Mouse (Mus musculus) v-Abl transformed pro-B cells (cell line): ENCODE measurements around the gene Cdr2l.
"Not testable (repeated sequence)": the region's sequence is repeated elsewhere in the genome, so short reads cannot be mapped to it uniquely, and the experiment has no call there.

Source experiments
- in situ Hi-C, 2 experiments: fragments of 400-800 bp; cut with MboI; formaldehyde crosslinking; loops; one replicate each; pipeline ENCODE4 v1.15.1; 2025; ENCODE audit not compliant: unreplicated experiment in 2 of 2

Cdr2l gene

DNA sequence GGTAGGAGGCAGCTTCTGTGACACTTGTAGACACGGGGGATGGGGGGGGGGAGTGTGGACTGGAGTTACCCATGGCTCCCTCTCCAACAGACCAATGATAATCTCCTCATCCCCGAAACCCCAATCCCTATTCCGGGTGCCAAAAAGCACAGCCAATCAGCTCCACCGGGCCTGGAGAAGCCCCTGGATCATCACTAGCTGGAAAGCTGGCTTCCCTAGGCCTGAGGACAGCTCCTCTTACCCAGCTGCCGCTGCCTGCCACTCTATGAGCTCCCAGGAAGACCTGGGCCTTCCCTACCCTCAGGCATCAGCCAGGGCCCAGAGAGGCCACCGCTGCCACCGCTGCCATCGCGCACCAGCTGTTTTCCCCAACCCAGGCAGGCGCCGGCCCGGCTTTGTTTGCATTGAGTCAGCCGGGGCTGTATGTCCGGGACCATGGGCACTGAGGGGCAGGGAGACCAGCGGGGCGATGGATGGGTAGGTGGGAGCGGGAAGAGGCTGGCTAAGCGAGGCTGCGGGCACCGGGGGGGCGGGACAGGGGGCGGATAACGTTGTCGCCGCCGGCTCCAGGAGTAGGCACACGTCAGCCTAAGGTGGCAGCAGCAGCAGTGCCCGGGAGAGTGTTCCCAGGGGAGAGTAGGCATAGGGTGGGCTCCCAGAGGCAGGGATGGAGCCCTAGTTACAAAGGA lies 14.9 kb upstream of the Cdr2l start:
- in situ Hi-C loops = loop anchor here (5.0 to 25.0 kb wide), 2 partner anchors 35 to 445 kb away; partner anchors contain the start of genes Mrpl58 (in 2 of the 2), Caskin2 (in 1 of the 2), Llgl2 (in 1 of the 2) and Tsen54 (in 1 of the 2)

DNA sequence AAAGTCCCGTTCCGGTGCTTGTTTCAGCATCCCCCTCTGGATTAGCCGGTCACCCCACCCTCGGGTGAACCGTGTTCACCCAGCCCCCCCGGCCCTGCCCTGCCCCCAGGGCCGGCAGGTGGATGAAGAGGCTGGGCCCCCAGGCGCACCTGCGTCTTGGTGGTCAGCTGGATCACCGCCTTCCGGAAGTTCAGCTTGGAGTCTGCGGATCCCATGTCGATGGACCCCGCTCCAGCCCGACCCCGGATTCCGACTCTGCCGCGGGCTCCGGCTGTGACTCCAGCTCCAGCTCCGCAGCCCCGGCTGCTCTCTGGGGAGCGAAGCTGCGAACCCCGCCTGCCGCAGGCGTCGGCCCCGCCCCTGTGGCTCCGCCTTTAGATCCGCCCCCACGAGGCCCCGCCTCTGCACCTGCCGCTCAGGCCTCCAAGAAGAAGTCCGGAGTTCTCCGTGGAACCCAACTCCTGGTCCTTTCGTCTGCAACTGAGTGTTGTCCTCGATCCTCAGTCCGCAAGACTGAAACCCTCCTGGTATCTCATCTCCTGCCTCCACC lies 14.2 kb upstream of the Cdr2l start, which contains the start of gene Hid1:
Gene Hid1, minus strand, starts transcription at position 362 of the 550 bp plus-strand sequence.
- in situ Hi-C loops = loop anchor here (5.0 to 25.0 kb wide), 2 partner anchors 35 to 445 kb away; partner anchors contain the start of genes Mrpl58 (in 2 of the 2), Caskin2 (in 1 of the 2), Llgl2 (in 1 of the 2) and Tsen54 (in 1 of the 2)

DNA sequence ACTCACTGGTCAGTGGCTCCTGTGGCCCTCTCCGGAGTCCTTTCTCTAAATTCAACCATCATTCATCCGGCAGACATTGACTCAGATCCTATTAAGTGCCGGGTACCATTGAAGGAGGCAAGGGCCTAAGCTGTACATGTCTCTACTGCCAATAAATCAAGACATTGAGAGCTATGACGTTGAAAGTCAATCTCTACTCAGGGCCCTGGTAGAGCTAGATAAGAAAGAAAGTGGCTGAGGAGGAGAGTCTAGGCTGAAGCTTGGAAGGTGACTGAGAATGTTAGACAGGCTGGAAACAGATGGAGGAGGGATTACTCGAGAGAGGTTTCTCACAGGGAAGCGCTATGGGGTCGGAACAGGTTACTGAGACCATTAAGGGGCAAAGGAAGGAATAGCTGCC lies 11.3 kb upstream of the Cdr2l start:
- in situ Hi-C loops = loop anchor here in 1 of 2 experiments (25.0 kb wide), 1 partner anchor 442 kb away; the partner anchor contains the start of genes Caskin2, Llgl2 and Tsen54

DNA sequence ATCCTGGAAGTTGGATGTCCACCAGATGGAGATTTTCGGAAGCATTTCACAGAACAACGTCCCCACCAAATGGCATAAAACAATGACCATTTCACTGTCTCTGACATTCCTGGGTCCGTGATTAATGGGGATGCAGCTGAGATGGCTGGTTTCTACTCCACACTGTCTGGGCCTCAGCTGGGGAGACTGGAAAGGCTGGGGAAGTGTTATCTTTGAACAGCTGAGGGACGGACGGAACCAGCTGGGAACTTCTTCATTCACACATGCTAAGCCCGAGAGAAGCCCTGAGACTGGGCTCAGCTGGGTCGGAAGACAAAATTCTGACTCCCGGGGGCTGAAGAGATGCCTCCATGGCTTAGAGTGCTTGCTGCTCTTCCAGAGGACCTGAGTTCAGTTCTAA lies 10.4 kb upstream of the Cdr2l start:
- in situ Hi-C loops = loop anchor here in 1 of 2 experiments (25.0 kb wide), 1 partner anchor 441 kb away; the partner anchor contains the start of genes Caskin2, Llgl2 and Tsen54

DNA sequence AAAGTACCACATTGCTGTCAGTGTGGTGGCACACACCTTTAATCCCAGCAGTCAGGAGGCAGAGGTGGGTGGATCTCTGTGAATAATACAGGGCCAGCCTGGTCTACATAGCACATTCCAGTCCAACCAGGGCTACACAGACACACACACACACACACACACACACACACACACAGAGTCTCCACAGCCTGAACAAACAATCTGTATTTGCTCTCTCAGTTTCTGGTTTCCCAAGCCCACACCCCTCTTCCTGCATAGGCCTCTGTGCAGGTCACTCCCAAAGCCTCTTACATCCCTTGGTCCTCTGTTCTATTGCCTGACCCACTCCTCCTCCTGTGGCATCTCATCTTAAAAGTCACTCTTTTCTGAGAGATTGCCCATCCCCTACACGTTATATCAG lies 9.7 kb upstream of the Cdr2l start:
- in situ Hi-C loops = loop anchor here in 1 of 2 experiments (25.0 kb wide), 1 partner anchor 440 kb away; the partner anchor contains the start of genes Caskin2, Llgl2 and Tsen54

DNA sequence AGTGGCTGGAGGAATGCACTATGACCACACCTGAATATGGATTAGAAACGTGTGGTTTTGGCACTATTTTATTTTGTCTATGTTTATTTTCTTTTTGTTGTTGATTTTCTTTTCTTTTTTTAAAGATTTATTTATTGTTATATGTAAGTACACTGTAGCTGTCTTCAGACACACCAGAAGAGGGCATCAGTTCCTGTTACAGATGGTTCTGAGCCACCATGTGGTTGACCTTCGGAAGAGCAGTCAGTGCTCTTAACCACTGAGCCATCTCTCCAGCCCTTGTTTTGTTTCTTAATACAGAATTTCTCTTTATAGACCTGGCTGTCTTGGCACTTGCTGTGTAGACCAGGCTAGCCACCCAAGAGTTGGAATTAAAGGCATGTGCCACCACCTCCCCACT lies 9.0 kb upstream of the Cdr2l start:
- in situ Hi-C loops = loop anchor here in 1 of 2 experiments (25.0 kb wide), 1 partner anchor 440 kb away; the partner anchor contains the start of genes Caskin2, Llgl2 and Tsen54

DNA sequence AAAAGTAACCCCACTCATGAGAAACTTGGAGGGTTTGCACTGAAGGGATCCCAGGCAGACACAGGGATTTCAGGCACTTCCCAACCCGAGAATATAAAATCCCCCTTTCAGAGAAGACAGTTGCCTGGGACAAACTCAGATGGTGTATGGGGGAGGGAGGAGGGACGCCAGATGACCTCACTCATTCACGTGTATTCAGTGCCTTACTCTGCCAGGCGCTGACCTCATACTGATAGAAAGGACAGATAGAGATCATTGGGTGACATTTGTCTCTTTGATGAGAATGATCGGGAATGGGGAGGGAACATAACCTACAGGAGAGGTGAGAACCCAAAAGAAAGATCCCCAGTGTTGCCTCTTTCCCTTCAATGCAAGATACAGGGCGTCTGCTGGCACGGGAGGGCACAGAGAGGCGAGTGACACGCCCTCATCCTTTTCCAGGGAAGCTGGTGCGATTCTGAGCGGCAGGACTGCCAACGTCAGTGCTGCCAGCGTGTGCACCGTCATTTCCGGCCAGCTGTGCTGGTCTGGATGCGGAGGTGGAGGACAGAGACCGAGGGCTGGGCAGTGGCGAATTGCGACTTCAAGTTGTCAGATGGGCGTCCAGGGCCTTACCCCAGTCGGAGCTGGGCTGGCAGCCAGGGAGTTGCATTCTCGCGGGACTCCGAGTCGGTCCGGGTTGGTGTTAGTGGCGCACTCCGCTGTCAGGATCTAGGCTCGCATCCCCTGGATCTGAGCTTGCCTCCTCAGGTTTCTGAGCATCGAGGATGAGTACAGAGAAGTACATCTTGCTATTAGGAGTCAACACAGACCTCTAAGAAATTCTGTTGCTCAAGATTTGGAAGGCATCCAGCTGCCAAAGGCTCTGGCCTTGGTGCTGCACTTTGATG lies 7.7 kb upstream of the Cdr2l start:
- in situ Hi-C loops = loop anchor here in 1 of 2 experiments (25.0 kb wide), 1 partner anchor 438 kb away; the partner anchor contains the start of genes Caskin2, Llgl2 and Tsen54

DNA sequence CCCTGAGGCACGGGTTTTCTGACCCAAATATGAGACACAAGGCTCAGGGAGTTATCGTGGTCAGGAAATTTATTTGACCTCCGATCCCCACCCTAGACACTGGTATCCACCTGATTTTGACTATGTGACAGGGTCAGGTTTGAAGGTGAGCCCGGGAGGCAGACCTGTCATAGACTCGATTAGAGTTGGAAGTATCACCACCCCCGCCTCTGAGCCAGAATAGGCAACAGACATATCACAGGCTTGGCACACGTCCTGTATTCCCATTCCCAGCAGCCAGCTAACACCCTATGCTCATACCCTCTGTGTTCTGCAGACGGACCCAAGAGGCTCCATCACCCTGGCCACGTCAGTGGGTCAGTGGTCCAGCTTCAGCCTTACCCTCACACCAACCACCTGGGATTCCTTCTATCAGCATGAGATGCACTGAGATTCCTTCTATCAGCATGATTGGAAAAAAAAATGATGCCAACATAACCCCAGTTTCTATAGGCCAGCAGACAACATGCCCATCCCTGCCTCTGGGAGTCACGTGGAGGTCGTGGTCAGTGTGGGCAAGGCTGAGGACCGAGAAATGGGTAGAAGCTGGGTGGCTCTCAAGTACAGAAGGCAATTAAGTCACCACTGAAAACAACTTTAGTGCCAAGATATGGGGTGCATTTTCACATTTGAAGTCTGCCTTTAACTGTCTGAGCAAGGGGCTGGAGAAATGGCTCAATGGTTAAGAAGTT lies 6.9 kb upstream of the Cdr2l start:
- in situ Hi-C loops = loop anchor here in 1 of 2 experiments (25.0 kb wide), 1 partner anchor 437 kb away; the partner anchor contains the start of genes Caskin2, Llgl2 and Tsen54

DNA sequence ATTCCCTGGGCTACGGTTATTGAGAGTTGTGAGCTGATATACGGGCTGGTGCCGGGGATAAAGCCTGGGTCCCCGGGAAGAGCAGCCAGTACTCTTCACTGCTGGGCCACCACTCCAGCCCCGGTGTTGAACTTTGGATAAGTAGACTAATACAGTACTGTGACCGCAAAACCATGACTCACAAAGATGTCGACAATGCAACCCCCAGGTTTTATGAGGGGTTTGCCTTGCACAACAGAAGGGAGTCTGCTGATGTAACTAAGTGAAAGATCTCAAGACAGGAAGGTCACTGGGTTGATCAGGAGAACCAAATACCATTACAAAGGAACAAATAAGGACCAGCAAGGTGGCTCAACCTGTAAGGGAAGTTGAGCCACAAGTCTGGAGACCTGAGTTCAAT lies 5.0 kb upstream of the Cdr2l start:
- in situ Hi-C loops = no loop called here

DNA sequence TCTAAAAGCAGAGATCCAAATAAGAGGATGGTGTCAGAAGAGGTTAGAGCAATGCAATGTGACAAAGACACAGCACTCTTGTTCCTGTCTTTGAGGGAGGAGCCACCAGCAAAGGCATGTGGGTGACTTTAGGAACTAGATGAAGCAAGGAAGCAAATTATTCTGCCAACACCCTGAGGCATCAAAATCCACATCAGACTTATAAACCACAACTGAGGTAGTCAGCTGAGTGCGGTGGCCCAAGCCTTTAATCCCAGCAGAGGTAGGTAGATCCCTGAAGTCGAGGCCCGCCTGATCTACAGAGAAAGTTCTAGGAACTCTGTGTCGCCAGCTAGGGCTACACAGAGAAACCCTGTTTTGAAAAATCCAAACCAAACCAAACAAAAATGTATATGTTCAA lies 4.5 kb upstream of the Cdr2l start:
- in situ Hi-C loops = no loop called here

DNA sequence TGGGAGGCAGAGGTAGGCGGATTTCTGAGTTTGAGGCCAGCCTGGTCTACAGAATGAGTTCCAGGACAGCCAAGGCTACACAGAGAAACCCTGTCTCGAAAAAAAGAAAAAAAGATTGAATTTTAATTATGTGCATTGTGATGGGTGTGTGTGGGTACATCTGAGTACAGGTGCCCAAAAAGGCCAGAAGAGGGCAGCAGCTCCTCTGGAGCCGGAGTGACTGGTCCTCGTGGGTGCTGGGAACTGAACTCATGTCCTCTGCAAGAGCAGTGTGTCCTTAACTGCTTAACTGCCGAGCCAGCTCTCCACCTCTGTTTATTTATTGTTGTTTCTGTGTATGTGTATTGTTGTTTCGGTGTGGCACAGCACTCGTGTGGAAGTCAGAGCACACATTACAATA lies 3.9 kb upstream of the Cdr2l start:
- in situ Hi-C loops = no loop called here

DNA sequence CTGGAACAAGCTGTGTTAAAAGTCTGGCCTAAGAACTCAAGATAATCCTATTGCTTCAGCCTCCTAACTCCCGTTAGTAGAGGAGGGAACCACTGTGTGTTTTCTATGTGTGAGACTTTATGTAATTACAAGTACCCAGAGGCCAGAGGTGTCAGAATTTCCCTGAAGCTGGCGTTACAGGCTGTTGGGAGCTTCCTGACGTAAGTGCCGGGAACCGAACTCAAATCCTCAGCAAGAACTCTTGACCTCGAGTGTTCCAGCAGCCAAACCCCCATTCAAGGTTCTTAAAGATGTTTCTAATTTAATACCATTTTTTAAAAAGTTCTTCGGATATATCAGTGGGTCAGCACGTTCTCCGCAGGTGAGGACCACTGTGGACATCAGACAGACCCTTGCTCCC lies 440 bp upstream of the Cdr2l start:
- in situ Hi-C loops = no loop called here

DNA sequence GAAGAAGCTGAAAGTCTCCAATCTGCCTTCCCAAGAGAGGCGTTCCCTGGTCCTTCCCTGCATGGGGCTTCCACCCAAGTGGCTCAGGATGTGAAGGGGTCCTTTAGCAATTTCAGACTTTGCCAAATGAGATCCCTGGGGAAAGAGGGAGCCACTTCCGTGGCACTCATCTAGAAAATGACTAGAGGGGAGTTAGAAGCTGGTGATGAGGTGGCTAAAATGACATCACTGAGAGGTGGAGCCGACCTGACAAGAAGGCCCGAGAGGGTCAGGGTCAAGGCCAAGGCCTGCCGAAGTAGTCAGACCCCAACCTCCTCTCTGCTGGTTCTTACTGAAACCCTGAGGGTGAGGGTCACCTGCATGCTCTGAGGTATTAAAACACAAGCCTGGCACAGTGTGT lies 1.2 kb downstream of the Cdr2l start:
- in situ Hi-C loops = no loop called here

DNA sequence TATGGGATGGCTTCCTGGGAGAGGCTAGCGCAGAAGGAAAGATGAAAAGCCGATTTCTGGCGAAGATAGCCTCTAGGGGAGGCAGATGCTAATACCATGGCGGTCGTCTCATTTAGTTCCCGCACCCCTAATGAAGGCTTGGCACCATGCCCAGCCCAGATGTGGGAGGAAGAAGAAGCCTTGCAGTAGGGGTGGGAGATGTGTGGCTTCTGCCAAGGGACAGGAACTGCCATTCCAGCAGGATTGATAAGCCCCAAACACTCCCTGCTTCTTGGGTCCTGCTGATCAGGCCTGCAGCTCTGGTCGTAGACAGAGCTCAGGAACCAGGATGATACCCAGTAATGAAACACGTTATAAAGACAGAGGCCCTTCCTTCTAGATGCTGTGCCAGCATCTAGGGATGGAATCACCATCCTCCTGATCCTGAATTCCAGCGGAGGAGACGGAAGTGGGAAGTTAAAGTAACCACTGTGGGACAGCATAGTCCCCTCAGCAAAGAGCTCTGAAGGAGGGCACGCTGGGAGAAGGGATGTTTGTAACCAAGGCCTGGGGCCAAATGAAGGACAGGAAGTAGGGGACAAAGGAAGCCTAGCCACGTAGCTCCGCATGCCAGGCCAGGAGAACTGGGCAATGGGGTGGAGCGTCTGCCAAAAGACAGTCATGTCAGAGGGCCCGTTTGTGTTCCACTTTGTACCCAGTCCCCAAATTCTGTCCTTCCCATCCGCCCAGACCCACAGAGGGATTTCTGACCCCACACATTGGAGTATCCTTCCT lies 2.2 kb downstream of the Cdr2l start:
- in situ Hi-C loops = no loop called here

DNA sequence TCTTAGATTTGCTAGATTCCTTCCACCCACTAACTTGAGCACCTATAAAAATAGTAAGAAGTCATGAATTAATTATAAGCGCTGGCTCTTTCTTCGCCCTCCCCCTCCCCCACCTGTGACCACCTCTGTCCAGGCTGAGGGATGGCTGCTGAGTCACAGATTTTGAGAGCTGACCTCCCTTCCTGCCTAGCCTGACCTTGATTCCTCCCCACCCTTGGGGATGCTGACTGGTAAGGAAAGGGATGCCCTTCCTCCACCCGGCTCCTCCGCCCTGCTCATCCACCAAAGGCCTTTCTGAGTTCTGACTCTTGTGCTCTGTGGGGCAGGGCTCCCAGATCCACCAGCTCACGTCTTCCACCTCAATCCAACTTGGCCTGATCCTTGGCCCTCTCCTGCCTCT lies 2.9 kb downstream of the Cdr2l start:
- in situ Hi-C loops = no loop called here

DNA sequence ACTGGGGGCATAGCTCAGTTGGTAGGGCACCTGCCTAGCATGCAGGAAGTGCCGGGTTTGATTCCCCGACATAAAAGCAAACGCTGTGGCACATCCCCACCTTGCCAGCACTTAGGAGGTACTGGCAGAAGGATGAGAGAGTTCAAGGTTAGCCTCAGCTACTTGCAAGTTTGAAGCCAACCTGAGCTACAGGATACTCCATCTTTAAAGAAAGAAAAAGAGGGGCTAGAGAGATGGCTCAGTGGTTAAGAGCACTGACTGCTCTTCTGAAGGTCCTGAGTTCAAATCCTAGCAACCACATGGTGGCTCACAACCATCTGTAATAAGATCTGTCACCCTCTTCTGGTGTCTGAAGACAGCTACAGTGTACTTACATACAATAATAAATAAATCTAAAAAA lies 5.1 kb downstream of the Cdr2l start:
- in situ Hi-C loops = not testable (repeated sequence)

DNA sequence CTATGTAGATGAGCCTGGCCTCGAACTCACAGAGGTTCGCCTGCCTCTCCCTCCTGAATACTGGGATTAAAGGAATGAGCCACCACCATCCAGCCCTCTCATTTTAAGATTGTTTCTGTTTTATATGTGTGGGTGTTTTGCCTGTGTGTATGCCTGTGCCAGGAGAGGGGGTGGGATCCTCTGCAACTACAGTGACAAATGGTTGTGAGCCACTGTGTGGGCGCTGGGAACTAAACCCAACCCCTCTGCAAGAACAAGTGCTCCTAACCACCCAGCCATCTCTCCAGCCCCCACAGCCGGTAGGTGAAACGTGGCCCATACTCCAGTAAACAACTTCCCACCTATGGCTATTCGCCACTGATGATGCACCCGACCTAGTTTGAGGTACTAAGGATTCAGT lies 9.6 kb downstream of the Cdr2l start:
- in situ Hi-C loops = no loop called here

DNA sequence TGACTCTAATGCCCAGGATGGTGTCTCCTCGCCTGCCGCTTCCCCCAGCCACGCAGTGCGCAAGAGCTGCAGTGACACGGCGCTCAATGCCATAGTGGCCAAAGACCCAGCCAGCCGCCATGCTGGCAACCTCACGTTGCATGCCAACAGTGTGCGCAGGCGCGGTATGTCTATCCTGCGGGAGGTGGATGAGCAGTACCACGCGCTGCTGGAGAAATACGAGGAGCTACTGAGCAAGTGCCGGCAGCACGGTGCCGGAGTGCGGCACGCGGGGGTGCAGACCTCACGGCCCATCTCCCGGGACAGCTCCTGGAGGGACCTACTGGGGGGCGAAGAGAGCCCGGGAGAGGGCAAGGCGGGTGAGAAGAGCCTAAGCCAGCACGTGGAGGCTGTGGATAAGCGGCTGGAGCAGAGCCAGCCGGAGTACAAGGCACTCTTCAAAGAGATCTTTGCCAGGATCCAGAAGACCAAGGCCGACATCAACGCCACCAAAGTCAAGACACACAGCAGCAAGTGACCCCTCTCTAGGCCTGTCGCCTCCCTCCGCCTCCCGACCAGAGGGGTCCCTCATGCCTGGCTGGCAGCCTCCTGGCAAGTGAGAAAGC lies 12.1 kb downstream of the Cdr2l start:
- in situ Hi-C loops = no loop called here

DNA sequence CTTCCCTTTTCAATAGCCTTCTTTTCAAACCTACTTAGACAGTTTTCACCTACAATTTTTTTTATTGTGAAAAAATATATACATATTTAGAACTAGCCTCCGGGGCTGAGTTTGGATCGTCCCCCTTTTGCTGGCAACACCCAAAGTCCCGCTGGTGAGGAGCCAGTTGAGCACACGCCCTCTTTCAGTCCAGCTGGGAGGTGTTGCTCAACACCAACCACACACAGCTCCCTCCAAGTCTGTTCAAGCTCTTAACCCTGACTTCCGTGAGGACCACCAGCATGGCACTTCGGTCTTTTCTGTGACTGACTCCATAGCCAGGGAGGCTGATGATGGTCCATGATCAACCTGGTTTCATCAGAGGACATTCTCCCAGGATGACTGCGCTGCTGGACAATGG lies 16.4 kb downstream of the Cdr2l start:
- in situ Hi-C loops = no loop called here
